Mouse (Mus musculus): ENCODE results near the gene Sbno2.

The Sbno2 gene

DNA sequence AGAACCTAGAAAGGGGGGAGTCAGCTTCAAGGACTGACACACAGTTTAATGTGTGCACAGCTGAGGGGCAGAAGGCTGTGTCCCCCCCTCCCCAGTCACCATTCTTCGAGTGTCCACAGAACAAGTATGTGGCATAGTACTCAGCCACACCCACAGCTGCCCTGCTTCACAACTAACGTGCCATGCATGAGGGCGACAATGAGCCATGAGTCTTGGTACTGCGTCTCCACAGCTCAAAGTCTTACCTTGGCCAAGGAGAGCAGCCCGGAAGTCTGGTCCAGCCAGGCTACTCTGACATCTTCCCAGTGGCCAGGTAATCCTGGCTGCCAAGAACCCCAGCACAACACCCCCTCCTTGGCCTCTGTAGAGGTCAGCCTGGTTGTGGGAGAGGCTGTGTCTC lies 12.7 kb downstream of the Sbno2 start:
- no peak for DNase-seq (ENCODE audit: low read depth, low spot score)

DNA sequence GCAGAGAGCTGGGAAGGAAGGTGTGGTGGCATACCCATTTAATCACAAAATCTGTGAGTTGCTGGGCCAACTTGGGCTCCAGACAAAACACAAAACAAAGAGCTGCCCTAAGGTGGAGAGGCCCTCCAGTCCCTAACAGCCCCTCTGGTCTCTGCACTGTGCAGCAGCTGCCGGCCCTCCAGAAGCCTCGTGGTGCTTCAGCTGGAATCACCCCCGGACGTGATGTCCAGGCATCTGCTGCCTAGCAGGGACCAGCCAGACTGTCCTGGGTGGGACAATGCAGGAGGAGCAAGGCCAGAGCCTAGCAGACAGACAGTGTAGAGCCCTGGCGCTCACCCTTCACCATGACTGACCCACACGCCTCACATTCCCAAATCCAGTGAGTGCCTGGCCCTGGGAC lies 13.8 kb downstream of the Sbno2 start:
- no peak for DNase-seq (ENCODE audit: low read depth, low spot score)

GRCm38 (mm10) chr10:80089146-80089545 lies 16.2 kb downstream of the Sbno2 start:
- no peak for DNase-seq (ENCODE audit: low read depth, low spot score)

- no peak for DNase-seq (ENCODE audit: low read depth, low spot score)
These were observed 17.9 kb downstream of the Sbno2 start for GRCm38 (mm10) chr10:80087483-80087882.

DNA sequence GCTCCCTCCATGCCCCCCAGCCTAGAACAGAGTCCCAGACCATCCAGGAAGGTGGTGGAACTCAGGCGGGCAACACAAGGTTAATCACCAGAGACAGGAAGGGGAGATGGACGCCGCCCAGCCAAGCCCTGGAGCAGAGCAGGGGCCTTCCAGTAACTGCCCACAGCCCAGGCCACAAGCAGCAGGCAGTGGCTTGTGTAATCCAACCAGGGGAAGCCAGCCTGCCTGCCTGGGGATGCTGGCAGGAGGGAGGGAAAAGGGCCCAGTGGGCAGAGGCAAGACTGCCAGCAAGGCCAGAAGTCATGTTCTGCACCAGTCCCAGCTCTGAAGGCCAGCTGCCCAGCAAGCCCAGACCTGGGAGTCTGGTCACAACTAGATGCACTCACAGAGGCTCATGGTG lies 18.5 kb downstream of the Sbno2 start:
- DNase-seq (ENCODE audit: low read depth, low spot score) = no peak

- DNase-seq (ENCODE audit: low read depth, low spot score) = no peak
These were observed 20.4 kb downstream of the Sbno2 start for GRCm38 (mm10) chr10:80084817-80085487.

GRCm38 (mm10) chr10:80081075-80081474 lies 24.3 kb downstream of the Sbno2 start:
- peak; percentile 46 for DNase-seq (ENCODE audit: low read depth, low spot score)

DNA sequence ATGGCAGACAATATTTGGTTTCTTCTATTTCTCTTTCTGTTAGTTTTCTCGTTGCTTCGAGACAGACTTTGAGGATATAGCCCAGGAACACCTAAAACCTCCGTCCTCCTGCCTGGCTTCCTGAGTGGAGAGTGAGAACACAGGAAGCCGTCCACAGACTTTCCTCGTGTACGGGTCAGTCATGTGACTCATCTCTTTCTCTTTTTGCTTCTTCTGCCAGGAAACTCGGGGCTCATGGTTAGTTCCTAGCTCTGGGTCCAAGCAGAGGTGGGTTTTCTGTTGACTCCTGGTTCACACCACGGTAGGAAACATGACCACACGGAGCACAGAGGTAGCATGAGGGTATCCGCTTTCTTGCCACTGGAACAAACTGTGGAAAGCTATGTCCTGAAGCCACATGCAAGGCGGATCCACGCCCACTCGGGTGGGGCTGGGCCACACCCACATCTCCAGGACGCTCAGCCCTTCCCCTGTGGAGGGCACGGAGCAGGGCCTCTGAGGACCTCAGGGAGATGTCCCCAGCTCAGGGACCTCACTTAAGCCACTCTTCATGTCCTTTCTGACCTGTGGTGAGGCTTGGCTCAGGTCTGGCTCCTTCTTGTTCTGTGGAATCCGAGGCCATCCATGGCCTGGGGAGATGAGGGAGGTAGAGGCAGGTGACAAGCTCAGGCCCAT lies 24.8 kb downstream of the Sbno2 start:
- DNase-seq (ENCODE audit: low read depth, low spot score) = no peak

GRCm38 (mm10) chr10:80078366-80078765 lies 27.0 kb downstream of the Sbno2 start:
- DNase-seq (ENCODE audit: low read depth, low spot score) = no peak

- no peak for DNase-seq (ENCODE audit: low read depth, low spot score)
These were observed 28.1 kb downstream of the Sbno2 start for GRCm38 (mm10) chr10:80077312-80077711.

DNA sequence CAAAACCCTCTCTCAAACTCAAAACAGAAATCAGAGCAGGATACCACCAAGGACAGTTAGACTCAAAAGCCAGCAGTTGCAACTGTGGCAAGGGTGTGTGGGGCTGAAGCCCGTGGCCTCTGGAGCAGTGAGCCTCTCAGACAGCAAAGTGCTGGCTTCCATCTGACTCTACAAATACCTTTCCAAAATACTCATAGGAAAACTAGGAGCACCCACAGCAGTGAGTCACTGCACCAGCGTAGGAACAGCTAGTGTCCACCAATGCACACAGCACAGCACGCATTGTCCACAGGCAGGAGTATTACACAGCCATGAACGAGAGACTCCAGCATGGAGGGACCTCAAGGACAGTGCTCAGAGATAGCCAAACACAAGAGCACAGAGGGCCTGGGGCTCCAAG lies 29.0 kb downstream of the Sbno2 start:
- DNase-seq (ENCODE audit: low read depth, low spot score) = no peak

GRCm38 (mm10) chr10:80075924-80076323 lies 29.4 kb downstream of the Sbno2 start:
- no peak for DNase-seq (ENCODE audit: low read depth, low spot score)

DNA sequence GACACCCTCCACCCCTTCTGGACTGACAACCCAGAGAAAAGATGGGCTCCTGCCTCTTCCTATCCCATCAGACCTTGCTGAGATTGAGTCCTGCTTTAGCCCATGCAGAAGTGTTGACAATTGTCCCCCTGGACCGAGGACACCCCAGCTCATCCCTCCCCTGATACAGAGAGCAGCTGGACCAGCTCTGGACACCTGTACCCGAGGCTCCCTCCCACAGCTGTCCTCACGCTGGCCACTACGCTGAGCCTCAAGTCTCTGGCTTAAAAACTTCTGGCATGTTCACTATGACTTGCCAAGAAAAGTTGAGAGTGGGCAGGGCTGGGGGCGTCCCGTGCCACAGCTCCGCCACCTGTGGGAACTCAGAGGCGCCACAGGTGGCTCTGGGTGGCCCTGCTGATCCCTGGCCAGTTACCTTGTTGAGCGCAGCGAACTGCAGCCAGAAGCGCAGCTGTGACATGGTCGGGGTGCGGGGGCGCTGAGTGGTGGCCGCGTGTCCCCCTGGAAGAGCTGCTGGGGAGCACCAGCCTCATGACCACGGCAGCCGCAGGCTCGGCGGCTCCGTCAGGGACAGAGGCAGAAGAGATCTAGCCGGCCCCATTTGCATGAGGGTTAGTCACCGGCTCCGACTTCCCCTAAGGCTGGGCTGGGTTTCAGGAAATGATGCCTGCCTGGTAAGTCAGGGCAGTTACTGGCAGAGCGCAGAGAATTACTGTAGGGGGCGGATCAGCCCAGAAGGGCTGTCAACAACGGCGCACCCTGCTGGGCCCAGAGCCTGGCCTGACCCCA lies 30.4 kb downstream of the Sbno2 start:
- peak; percentile 96 for DNase-seq (ENCODE audit: low read depth, low spot score)

GRCm38 (mm10) chr10:80072623-80073489 lies 32.5 kb downstream of the Sbno2 start:
- no peak for DNase-seq (ENCODE audit: low read depth, low spot score)

GRCm38 (mm10) chr10:80071516-80071900 lies 33.9 kb downstream of the Sbno2 start:
- DNase-seq (ENCODE audit: low read depth, low spot score) = no peak

DNA sequence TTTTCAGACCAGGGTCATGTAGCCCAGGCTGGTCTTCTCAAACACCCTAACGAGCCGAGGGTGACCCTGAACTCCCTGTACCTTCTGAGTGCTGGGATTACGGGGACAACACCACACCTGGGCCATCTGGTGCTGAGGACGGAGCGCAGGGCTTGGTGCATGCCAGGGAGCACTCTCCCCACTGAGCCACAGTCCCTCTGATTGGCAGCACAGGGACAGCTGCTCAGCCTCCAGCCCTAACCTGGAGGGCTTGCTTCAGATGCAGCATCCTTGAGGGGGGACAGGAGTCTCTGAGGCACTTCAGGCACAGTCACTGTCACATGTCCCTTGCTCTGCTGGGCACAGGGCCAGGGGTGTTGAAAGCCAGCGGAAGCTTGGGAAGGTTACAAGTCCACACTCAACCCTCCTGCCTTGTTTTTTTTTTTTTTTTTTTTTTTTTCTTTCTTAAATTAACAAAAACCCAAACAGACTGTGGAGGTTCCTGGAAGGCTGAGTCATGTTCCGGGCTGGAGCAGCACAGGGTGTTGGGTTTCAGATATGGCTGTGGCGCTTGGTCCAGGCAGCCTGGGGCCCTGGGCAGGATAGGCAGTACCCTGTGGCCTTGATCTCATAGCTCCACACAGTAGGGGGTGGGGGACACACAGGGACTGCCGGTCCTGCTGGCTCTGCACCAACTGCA lies 34.4 kb downstream of the Sbno2 start:
- DNase-seq (ENCODE audit: low read depth, low spot score) = no peak

GRCm38 (mm10) chr10:80069948-80070450 lies 35.4 kb downstream of the Sbno2 start:
- DNase-seq (ENCODE audit: low read depth, low spot score) = no peak

DNA sequence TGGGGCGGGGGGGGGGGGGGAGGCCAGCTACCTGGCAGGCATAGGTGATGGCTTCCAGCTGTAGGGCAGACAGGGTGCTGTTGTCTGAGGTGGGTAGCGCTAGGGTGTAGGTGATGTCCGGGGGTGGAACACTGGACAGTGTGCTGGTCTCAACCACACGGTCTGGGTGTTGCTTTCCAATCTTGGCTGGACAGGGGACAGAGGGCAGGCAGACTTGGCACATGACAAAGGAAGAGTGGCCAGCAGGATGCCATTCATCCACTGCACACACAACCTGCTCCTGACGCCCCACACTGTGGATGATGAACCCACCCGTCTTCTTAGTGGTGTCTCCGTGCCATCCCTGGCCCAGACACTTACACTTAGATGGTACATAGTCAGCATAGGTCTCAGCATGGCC lies 36.1 kb downstream of the Sbno2 start:
- no peak for DNase-seq (ENCODE audit: low read depth, low spot score)

- DNase-seq (ENCODE audit: low read depth, low spot score) = no peak
These were observed 41.3 kb downstream of the Sbno2 start for GRCm38 (mm10) chr10:80063877-80064650.

DNA sequence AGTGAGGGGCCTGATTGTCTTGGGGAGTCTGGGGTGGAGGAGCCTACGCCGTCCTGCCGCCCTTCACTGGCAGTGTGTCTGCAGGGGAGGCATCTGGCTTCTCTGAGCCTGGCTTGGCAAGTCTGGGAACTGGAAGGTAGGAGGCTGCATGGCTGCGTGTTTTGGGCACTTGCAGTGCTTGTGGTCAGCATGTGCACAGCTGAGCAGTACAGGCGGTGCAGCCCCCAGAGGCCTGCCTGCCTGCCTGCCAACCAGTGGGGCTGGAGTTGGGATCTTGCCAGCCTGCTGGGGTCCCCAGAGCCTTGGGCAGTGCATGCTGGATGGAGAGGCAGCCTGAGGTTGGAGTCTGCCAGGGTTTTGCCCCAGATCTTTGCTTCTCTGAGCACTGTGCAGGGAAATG lies 42.3 kb downstream of the Sbno2 start:
- no peak for DNase-seq (ENCODE audit: low read depth, low spot score)

Measured in A20 (cell line).